Mouse (Mus musculus): ENCODE data around the gene Lrch4. TPM values are rescaled to one million over a fixed set of nuclear protein-coding genes. Genes with fewer than 3 reads are reported as not detected.

Gene Lrch4
- polyA plus RNA-seq, 2 experiments: 13.9 to 21.7 TPM

DNA sequence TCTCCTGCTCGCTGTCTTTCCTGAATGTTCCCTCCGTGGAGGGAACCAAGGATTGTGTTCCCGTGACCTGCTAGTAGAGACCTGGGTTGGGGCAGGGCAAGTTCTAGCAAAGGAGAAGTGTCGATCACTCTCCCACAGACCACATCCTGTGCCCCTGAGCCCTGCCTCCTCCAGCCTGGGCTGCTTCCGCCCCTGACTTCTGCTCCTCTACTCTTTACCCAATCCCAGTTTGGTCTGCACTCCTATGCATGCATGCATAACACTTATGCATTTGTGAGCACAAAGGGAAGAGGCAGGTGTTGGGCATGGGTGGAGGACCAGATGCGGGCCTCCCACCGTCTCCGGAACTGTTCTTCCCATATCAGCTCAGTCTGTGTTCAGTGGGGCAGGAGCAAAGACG, 2.2 kb downstream of the Lrch4 start:
- Histone ChIP-seq H3K36me3 (replicated peaks; ENCODE audit: control insufficient read depth, insufficient read depth, low read depth) (no peaks in the 10 kb centered on the region; the same call in 1 of the 2 replicates), H3K27me3 (ENCODE audit: control insufficient read depth, insufficient read depth, low read length) (no peaks in the 10 kb centered on the region), H3K9ac (replicated peaks) (peak overlapping the region; percentile 33; the same call in 1 of the 2 replicates), H3K27ac (peak overlapping the region; percentile 34), H3K4me3 (ENCODE audit: insufficient read depth in 1 of 2, low read depth in 2 of 2, low read length in 2 of 2) (peak overlapping the region; percentile 36 to 91), H3K9me3 (ENCODE audit: control insufficient read depth, low read length) (no peaks in the 10 kb centered on the region), H3K4me2 (ENCODE audit: low read depth) (peak overlapping the region; percentile 97), H3K4me1 (replicated peaks; ENCODE audit: control insufficient read depth in 2 of 2, insufficient read depth in 2 of 2, low read length in 1 of 2) (peaks cover 17 to 30% of the 10 kb centered on the region in 2 experiments)
- DNase-seq (ENCODE audit: low read depth in 3 of 3, low spot score in 3 of 3) (no peak), ATAC-seq (ENCODE audit: insufficient read depth) (no peak)
- TF ChIP-seq CTCF (IDR thresholded peaks at IDR 0.05; ENCODE audit: low read depth) (no peak), EP300 (IDR thresholded peaks at IDR 0.05; ENCODE audit: low read depth) (no peak)
- whole genome bisulfite sequencing (ENCODE audit: insufficient replicate concordance): 16% methylated on average over 9 of the region's 9 CpGs

- WGBS (ENCODE audit: insufficient replicate concordance): 12% methylated on average over 4 of the region's 4 CpGs
- Histone ChIP-seq H3K9me3 (ENCODE audit: control insufficient read depth, low read length) (no peaks in the 10 kb centered on the region), H3K36me3 (replicated peaks; ENCODE audit: control insufficient read depth, insufficient read depth, low read depth) (no peaks in the 10 kb centered on the region; the same call in 1 of the 2 replicates), H3K4me1 (replicated peaks; ENCODE audit: control insufficient read depth in 2 of 2, insufficient read depth in 2 of 2, low read length in 1 of 2) (peaks cover 17 to 30% of the 10 kb centered on the region in 2 experiments), H3K9ac (replicated peaks) (no peak overlapping the region), H3K4me3 (ENCODE audit: insufficient read depth in 1 of 2, low read depth in 2 of 2, low read length in 2 of 2) (peak overlapping the region in 1 of 2 experiments; percentile 36; a peak in 1 of 4 replicates), H3K4me2 (ENCODE audit: low read depth) (peak overlapping the region; percentile 97), H3K27ac (no peak overlapping the region), H3K27me3 (ENCODE audit: control insufficient read depth, insufficient read depth, low read length) (no peaks in the 10 kb centered on the region)
- no peak for ATAC-seq (ENCODE audit: insufficient read depth)
- TF ChIP-seq EP300 (IDR thresholded peaks at IDR 0.05; ENCODE audit: low read depth) (no peak), CTCF (IDR thresholded peaks at IDR 0.05; ENCODE audit: low read depth) (no peak)
- DNase-seq (ENCODE audit: low read depth in 3 of 3, low spot score in 3 of 3): no peak
Observed at GRCm38 (mm10) chr5:137631591-137631990, 2.7 kb downstream of the Lrch4 start.

- no peak overlapping the region for H3K4me2 ChIP-seq (ENCODE audit: low read depth)
- H3K4me1 ChIP-seq (replicated peaks; ENCODE audit: control insufficient read depth in 2 of 2, insufficient read depth in 2 of 2, low read length in 1 of 2): peaks cover 12 to 22% of the 10 kb centered on the region in 2 experiments
- 71% methylated on average over 12 of the region's 12 CpGs for WGBS (ENCODE audit: insufficient replicate concordance)
- DNase-seq (ENCODE audit: low read depth in 3 of 3, low spot score in 3 of 3) (no peak), ATAC-seq (ENCODE audit: insufficient read depth) (no peak)
- TF ChIP-seq CTCF (IDR thresholded peaks at IDR 0.05; ENCODE audit: low read depth) (no peak), EP300 (IDR thresholded peaks at IDR 0.05; ENCODE audit: low read depth) (no peak)
- H3K9me3 ChIP-seq (ENCODE audit: control insufficient read depth, low read length): no peaks in the 10 kb centered on the region
- no peak overlapping the region for H3K27ac ChIP-seq
- H3K4me3 ChIP-seq (ENCODE audit: insufficient read depth in 1 of 2, low read depth in 2 of 2, low read length in 2 of 2): no peak overlapping the region
- H3K9ac ChIP-seq (replicated peaks): no peak overlapping the region
- H3K36me3 ChIP-seq (replicated peaks; ENCODE audit: control insufficient read depth, insufficient read depth, low read depth): peaks cover 12% of the 10 kb centered on the region
- H3K27me3 ChIP-seq (ENCODE audit: control insufficient read depth, insufficient read depth, low read length): no peaks in the 10 kb centered on the region
Observed at GRCm38 (mm10) chr5:137633397-137634084, 4.6 kb downstream of the Lrch4 start.

- no peak overlapping the region for H3K4me2 ChIP-seq (ENCODE audit: low read depth)
- peaks cover 5% of the 10 kb centered on the region for H3K27me3 ChIP-seq (ENCODE audit: control insufficient read depth, insufficient read depth, low read length)
- H3K9me3 ChIP-seq (ENCODE audit: control insufficient read depth, low read length): no peaks in the 10 kb centered on the region
- peaks cover 21% of the 10 kb centered on the region for H3K36me3 ChIP-seq (replicated peaks; ENCODE audit: control insufficient read depth, insufficient read depth, low read depth)
- H3K4me1 ChIP-seq (replicated peaks; ENCODE audit: control insufficient read depth in 2 of 2, insufficient read depth in 2 of 2, low read length in 1 of 2): no peaks in the 10 kb centered on the region
- ATAC-seq (ENCODE audit: insufficient read depth) (no peak), DNase-seq (ENCODE audit: low read depth in 3 of 3, low spot score in 3 of 3) (no peak)
- 74% methylated on average over 7 of the region's 7 CpGs for WGBS (ENCODE audit: insufficient replicate concordance)
- H3K27ac ChIP-seq: no peak overlapping the region
- H3K4me3 ChIP-seq (ENCODE audit: insufficient read depth in 1 of 2, low read depth in 2 of 2, low read length in 2 of 2): no peak overlapping the region
- TF ChIP-seq EP300 (IDR thresholded peaks at IDR 0.05; ENCODE audit: low read depth): no peak
- TF ChIP-seq CTCF (IDR thresholded peaks at IDR 0.05; ENCODE audit: low read depth): no peak
- H3K9ac ChIP-seq (replicated peaks): no peak overlapping the region
Observed at GRCm38 (mm10) chr5:137639472-137639871, 10.6 kb downstream of the Lrch4 start.

DNA sequence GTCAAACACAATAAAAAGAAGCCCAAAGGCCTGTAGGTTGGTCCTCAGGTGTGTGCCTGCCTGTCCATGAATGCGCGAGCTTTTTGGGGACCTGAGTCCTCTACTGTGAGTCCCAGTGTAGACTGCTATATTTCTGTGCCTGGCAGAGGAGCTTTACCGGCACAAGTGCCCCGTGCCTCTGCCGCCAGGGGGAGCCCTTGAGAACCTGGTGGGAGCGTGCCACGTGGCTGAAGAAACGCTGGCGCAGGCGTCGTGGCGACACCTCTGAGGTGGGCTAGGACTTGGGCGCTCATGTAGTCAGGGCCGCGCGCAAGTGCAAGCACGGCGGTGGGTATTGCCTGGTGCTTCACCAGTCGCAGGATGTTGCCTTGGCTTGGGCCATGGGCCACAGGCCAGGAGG, 12.1 kb downstream of the Lrch4 start, which contains the start of gene Sap25:
Sap25 (plus strand) TSS at position 281 of the 400 bp plus-strand sequence.
- Histone ChIP-seq H3K36me3 (replicated peaks; ENCODE audit: control insufficient read depth, insufficient read depth, low read depth) (peaks cover 21% of the 10 kb centered on the region), H3K27me3 (ENCODE audit: control insufficient read depth, insufficient read depth, low read length) (peaks cover 16% of the 10 kb centered on the region), H3K4me2 (ENCODE audit: low read depth) (no peak within 1 kb of the TSS), H3K27ac (no peak within 1 kb of the TSS), H3K4me1 (replicated peaks; ENCODE audit: control insufficient read depth in 2 of 2, insufficient read depth in 2 of 2, low read length in 1 of 2) (peaks cover 2% of the 10 kb centered on the region in 2 experiments; a peak in 2 of 4 replicates), H3K9me3 (ENCODE audit: control insufficient read depth, low read length) (no peaks in the 10 kb centered on the region), H3K9ac (replicated peaks) (no peak within 1 kb of the TSS), H3K4me3 (ENCODE audit: insufficient read depth in 1 of 2, low read depth in 2 of 2, low read length in 2 of 2) (no peak within 1 kb of the TSS)
- no peak for TF ChIP-seq EP300 (IDR thresholded peaks at IDR 0.05; ENCODE audit: low read depth)
- peak; percentile 89 for TF ChIP-seq CTCF (IDR thresholded peaks at IDR 0.05; ENCODE audit: low read depth)
- DNase-seq (ENCODE audit: low read depth in 3 of 3, low spot score in 3 of 3) (no peak), ATAC-seq (ENCODE audit: insufficient read depth) (no peak)
- 73% methylated on average over 19 of the region's 19 CpGs for WGBS (ENCODE audit: insufficient replicate concordance)
